Mouse (Mus musculus): ENCODE data around the gene Unkl. TPM values are rescaled to one million over a fixed set of nuclear protein-coding genes. Genes with fewer than 3 reads are reported as not detected.

Gene Unkl
- polyA plus RNA-seq, 1 experiment from 2014 or later = 9.8 TPM

GRCm38 (mm10) chr17:25275833-25276232, 87.6 kb downstream of the Unkl start:
- in situ Hi-C loops (cut with MboI; ENCODE audit: low pct_unique_long_range_greater_than_20kb) = no loop called here
- no peak for TF ChIP-seq CTCF (IDR thresholded peaks at IDR 0.05)
- ChIA-PET POLR2A (no interaction called here), CTCF (interaction anchor here (1.8 kb wide), 1 partner anchor 10 kb away, joined by 9 read pairs; no protein-coding TSS in a partner anchor)
- no peak for DNase-seq (ENCODE audit: low read depth, low spot score)
- H3K27me3 ChIP-seq = peaks cover 14% of the 10 kb centered on the region
- ATAC-seq = no peak

GRCm38 (mm10) chr17:25282133-25282532, 93.9 kb downstream of the Unkl start:
- in situ Hi-C loops (cut with MboI; ENCODE audit: low pct_unique_long_range_greater_than_20kb) = no loop called here
- no peak for DNase-seq (ENCODE audit: low read depth, low spot score)
- POLR2A ChIA-PET = no interaction called here

More at GRCm38 (mm10) chr17:25282133-25282532, 93.9 kb downstream of the Unkl start:
- TF ChIP-seq CTCF (IDR thresholded peaks at IDR 0.05) = no peak
- ATAC-seq = no peak
- CTCF ChIA-PET = no interaction called here
- peaks cover 20% of the 10 kb centered on the region for H3K27me3 ChIP-seq

Other genes with a start within 250 kb of the Unkl start
- 50.2 TPM for gene Jpt2, start 227.7 kb upstream of the Unkl start, polyA plus RNA-seq (2021)
- gene Cramp1l, start 172.6 kb upstream of the Unkl start, polyA plus RNA-seq (2021) = 14.6 TPM
- gene Ift140, start 172.3 kb upstream of the Unkl start, polyA plus RNA-seq (2021) = 24.5 TPM
- 0.14 TPM for gene Tmem204, start 104.8 kb upstream of the Unkl start, polyA plus RNA-seq (2021)
- 26.7 TPM for gene Telo2, start 72.4 kb upstream of the Unkl start, polyA plus RNA-seq (2021)
- 0.05 TPM for gene Ptx4, start 67.6 kb upstream of the Unkl start, polyA plus RNA-seq (2021)
- 47.5 TPM for gene Clcn7, start 55.0 kb upstream of the Unkl start, polyA plus RNA-seq (2021)
- gene Ccdc154, start 25.9 kb upstream of the Unkl start, polyA plus RNA-seq (2021) = 0.32 TPM
- not detected for gene Gm38655, start 12.9 kb upstream of the Unkl start, polyA plus RNA-seq (2021)
- gene BC003965, start 3.8 kb upstream of the Unkl start, polyA plus RNA-seq (2021) = 14.8 TPM
- 43.1 TPM for gene Gnptg, start 51.7 kb downstream of the Unkl start, polyA plus RNA-seq (2021)
- gene Tsr3, start 51.8 kb downstream of the Unkl start, polyA plus RNA-seq (2021) = 40.6 TPM
- 0.12 TPM for gene Baiap3, start 68.0 kb downstream of the Unkl start, polyA plus RNA-seq (2021)
- gene Ube2i, start 86.2 kb downstream of the Unkl start, polyA plus RNA-seq (2021) = 437 TPM
- gene Prss34, start 110.0 kb downstream of the Unkl start, polyA plus RNA-seq (2021) = not detected
- gene Prss28, start 120.2 kb downstream of the Unkl start, polyA plus RNA-seq (2021) = not detected
- not detected for gene Prss29, start 130.3 kb downstream of the Unkl start, polyA plus RNA-seq (2021)
- gene Tpsab1, start 157.2 kb downstream of the Unkl start, polyA plus RNA-seq (2021) = not detected
- gene Tpsb2, start 177.9 kb downstream of the Unkl start, polyA plus RNA-seq (2021) = not detected
- gene Tpsg1, start 180.9 kb downstream of the Unkl start, polyA plus RNA-seq (2021) = not detected
- gene Cacna1h, start 245.4 kb downstream of the Unkl start, polyA plus RNA-seq (2021) = 0.23 TPM